Mouse (Mus musculus) liver, adult 2 months (tissue): ENCODE results near the gene Igflr1. TPM values are rescaled to one million over a fixed set of nuclear protein-coding genes. Genes with fewer than 3 reads are reported as not detected.

Experiments used
- DNase-seq: peaks from one replicate; pipeline ENCODE4 v3.0.0-alpha.2; 2011; ENCODE audit warnings: low read depth, low spot score; ENCODE audit errors: extremely low read depth
- H3K27ac ChIP-seq: fragments of 200-500 bp; replicated peaks from 2 replicates; pipeline ENCODE4 v1.5.1; 2012; ENCODE audit warnings: low read depth, mild to moderate bottlenecking, control low read depth, inconsistent platforms, low read length; ENCODE audit not compliant: insufficient read depth
- H3K27me3 ChIP-seq: fragments of 200-500 bp; 2 replicates; pipeline ENCODE4 v1.6.1; 2012; ENCODE audit warnings: mild to moderate bottlenecking, moderate library complexity, low read length, inconsistent platforms; ENCODE audit not compliant: control insufficient read depth, insufficient read depth
- H3K36me3 ChIP-seq: fragments of 200-500 bp; 2 replicates; pipeline ENCODE4 v1.6.1; 2012; ENCODE audit warnings: low read length, inconsistent platforms; ENCODE audit not compliant: control insufficient read depth, insufficient read depth
- H3K4me1 ChIP-seq: fragments of 200-500 bp; 2 replicates; pipeline ENCODE4 v1.6.1; 2011; ENCODE audit warnings: low read length; ENCODE audit not compliant: control insufficient read depth, insufficient read depth
- H3K4me3 ChIP-seq: fragments of 200-500 bp; 2 replicates; pipeline ENCODE4 v1.5.1; 2011; ENCODE audit warnings: low read depth, mild to moderate bottlenecking, control low read depth, low read length, moderate library complexity; ENCODE audit not compliant: insufficient read depth
- H3K79me2 ChIP-seq: fragments of 200-500 bp; 2 replicates; pipeline ENCODE4 v1.6.1; 2012; ENCODE audit warnings: inconsistent platforms, mild to moderate bottlenecking, low read length, moderate library complexity; ENCODE audit not compliant: control insufficient read depth, insufficient read depth
- H3K9ac ChIP-seq: fragments of 200-500 bp; 2 replicates; pipeline ENCODE4 v1.6.1; 2012; ENCODE audit warnings: low read depth, mild to moderate bottlenecking, control low read depth, inconsistent platforms, low read length
- CTCF ChIP-seq: fragments of 200-500 bp; IDR thresholded peaks from 2 replicates; pipeline ENCODE4 v1.5.1; 2011; ENCODE audit warnings: low read depth, low read length, control low read depth
- POLR2A ChIP-seq: fragments of 200-500 bp; IDR thresholded peaks from 2 replicates; pipeline ENCODE4 v1.6.1; 2011; ENCODE audit warnings: low read length, control low read depth; ENCODE audit not compliant: insufficient read depth; ENCODE audit errors: extremely low read depth
- WGBS: fragments of 180-500 bp; shearing (Covaris S2); methylation state at CpG from one replicate; pipeline ENCODE4 v1.1.7; 2018; 5-methylcytosine and 5-hydroxymethylcytosine counted together
- polyA plus RNA-seq: library from polyadenylated mRNA; depleted of rRNA; stranded (reverse); fragments of >200 nt; gene quantifications from 2 replicates; pipeline ENCODE4 v1.2.3, GENCODE M21; 2012
- total RNA-seq: library from RNA; depleted of rRNA; stranded (reverse); fragments of >200 nt; gene quantifications from 2 replicates; pipeline ENCODE4 v1.2.3, GENCODE M21; 2014

Gene Igflr1
- total and polyA plus RNA-seq, 2 experiments, result 0.55 to 4.2 TPM

- Histone ChIP-seq H3K4me1 (peaks cover 4% of the 10 kb centered on the region; the same call in 1 of the 2 replicates), H3K27me3 (no peaks in the 10 kb centered on the region), H3K36me3 (no peaks in the 10 kb centered on the region), H3K27ac (no peak overlapping the region), H3K4me3 (no peak overlapping the region), H3K9ac (no peak overlapping the region), H3K79me2 (no peaks in the 10 kb centered on the region; the same call in 1 of the 2 replicates)
- WGBS, result 81% methylated on average over 5 of the region's 5 CpGs
- DNase-seq, result no peak
- no peak for TF ChIP-seq POLR2A
- TF ChIP-seq CTCF, result no peak
Measured at GRCm38 (mm10) chr7:30596093-30596492, 30.9 kb downstream of the Igflr1 start.

DNA sequence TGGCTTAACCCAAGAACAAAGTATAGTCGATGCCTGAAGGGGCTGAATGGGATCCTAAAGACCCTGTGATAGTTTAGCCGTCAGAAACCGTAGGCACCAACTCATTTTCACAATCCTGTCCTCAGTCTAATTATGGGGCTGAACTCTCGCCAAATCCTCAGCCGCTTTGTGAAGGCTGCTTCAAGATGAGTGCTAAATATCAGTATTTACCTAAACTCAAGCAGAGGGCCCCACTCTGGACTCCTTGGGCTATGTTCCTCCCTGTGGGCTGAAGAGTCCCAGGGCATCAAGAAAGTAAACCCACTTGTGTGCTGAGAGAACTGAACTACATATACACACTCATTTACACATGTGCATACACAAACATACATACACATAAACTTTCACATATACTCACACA lies 31.6 kb downstream of the Igflr1 start:
- Histone ChIP-seq H3K27me3 (no peaks in the 10 kb centered on the region), H3K4me1 (peaks cover 4% of the 10 kb centered on the region; the same call in 1 of the 2 replicates), H3K27ac (no peak overlapping the region), H3K36me3 (no peaks in the 10 kb centered on the region), H3K9ac (no peak overlapping the region), H3K4me3 (no peak overlapping the region), H3K79me2 (no peaks in the 10 kb centered on the region)
- no peak for DNase-seq
- WGBS, result 88% methylated on average over 5 of the region's 5 CpGs
- no peak for TF ChIP-seq CTCF

DNA sequence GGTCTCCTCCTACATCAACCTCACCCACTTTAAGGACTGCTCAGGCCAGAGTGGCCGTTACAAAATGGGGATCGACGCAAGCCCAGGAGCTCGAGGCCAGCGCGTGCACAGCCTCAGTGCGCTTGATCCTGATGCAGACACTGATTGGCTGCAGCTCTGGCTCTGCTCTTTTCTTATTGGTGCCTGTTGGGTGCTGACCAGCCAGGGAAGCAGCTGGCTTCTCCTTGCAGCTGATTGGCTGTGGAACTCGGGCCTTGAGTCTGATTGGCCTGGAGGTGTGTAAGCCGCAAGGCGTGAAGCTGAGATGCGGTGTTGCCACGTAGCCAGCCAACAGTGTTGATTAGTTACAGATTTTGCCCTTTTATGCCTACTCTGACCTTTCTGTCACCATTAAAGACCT lies 33.6 kb downstream of the Igflr1 start, which contains the start of gene Zbtb32:
Gene Zbtb32 (minus strand): TSS at position 124 of the 400 bp plus-strand sequence.
- Histone ChIP-seq H3K27ac (no peak within 1 kb of the TSS), H3K4me1 (peaks cover 4% of the 10 kb centered on the region; the same call in 1 of the 2 replicates), H3K79me2 (no peaks in the 10 kb centered on the region), H3K27me3 (no peaks in the 10 kb centered on the region), H3K36me3 (no peaks in the 10 kb centered on the region), H3K9ac (no peak within 1 kb of the TSS), H3K4me3 (no peak within 1 kb of the TSS)
- no peak for TF ChIP-seq POLR2A
- no peak for TF ChIP-seq CTCF
- DNase-seq, result no peak
- WGBS, result 96% methylated on average over 12 of the region's 12 CpGs

DNA sequence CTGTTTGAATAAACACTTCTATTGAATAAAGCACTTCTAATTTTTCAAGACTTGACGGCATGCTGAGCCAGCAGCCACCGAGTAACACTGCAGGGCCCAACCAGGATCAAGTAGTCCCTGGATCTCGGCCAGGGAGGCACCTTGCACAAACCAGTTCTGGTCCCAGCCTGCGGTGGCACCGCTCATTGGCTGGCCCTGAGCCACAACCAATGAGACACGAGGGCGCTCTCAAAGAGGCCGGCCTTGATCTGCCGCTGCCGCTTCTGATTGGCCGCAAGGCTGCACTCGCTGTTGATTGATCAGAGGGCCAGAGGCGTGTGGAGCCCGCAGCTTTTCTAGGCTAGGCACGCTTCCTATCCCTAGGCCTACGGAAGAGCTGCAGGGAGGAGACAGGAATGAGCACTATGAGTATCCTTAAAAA lies 34.7 kb downstream of the Igflr1 start:
- Histone ChIP-seq H3K4me3 (no peak overlapping the region), H3K79me2 (no peaks in the 10 kb centered on the region), H3K27ac (no peak overlapping the region), H3K36me3 (no peaks in the 10 kb centered on the region), H3K9ac (no peak overlapping the region), H3K27me3 (no peaks in the 10 kb centered on the region), H3K4me1 (peaks cover 4% of the 10 kb centered on the region; the same call in 1 of the 2 replicates)
- WGBS, result under 1% methylated on average over 16 of the region's 16 CpGs
- TF ChIP-seq POLR2A (no peak), CTCF (no peak)
- peak; percentile 92 for DNase-seq

DNA sequence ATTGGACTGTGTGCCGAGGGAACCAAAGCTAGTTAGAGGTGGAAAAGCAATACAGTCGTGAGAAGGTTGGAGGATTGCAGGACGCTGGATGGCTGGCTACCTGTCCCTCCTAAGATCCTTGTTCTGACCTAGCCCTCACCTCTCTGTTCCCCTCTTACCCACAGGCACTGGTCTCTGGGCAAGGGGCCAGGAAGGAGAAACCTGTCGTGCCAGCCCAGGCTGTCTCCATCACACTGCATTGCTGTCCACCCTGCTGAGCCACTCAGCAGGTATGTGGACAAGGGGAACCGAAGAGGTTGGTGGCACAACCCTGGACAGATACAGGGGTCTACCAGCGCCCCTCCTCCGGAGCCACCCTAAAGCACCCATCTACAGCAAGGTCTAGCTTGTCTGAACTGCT lies 35.4 kb downstream of the Igflr1 start:
- Histone ChIP-seq H3K36me3 (no peaks in the 10 kb centered on the region), H3K79me2 (no peaks in the 10 kb centered on the region), H3K27ac (no peak overlapping the region), H3K27me3 (no peaks in the 10 kb centered on the region), H3K4me3 (no peak overlapping the region), H3K4me1 (peaks cover 4% of the 10 kb centered on the region; the same call in 1 of the 2 replicates), H3K9ac (no peak overlapping the region)
- DNase-seq, result no peak
- 65% methylated on average over 7 of the region's 7 CpGs for WGBS
- TF ChIP-seq CTCF (no peak), POLR2A (no peak)

DNA sequence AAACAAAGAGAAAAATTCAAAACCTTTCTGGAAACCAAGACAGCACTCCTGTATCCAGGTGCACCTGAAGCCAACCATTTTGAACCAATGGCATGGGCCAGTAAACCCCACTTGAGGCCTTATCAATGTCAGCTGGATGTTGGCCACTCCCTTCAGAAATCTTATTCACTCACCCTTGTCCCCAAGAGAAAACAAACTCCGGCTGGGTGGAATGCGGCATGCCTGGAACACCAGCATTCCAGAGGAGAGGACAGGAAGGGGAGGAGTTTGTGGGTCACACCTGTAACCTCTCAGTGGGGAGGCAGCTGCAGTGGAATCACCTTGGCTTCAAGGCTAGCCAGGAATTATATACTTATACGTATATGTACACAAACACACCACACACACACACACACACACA lies 37.4 kb downstream of the Igflr1 start:
- TF ChIP-seq CTCF (no peak), POLR2A (no peak)
- Histone ChIP-seq H3K36me3 (no peaks in the 10 kb centered on the region), H3K27me3 (no peaks in the 10 kb centered on the region), H3K4me1 (peaks cover 4% of the 10 kb centered on the region; the same call in 1 of the 2 replicates), H3K4me3 (no peak overlapping the region), H3K79me2 (no peaks in the 10 kb centered on the region), H3K27ac (no peak overlapping the region), H3K9ac (no peak overlapping the region)
- DNase-seq, result no peak
- 37% methylated on average over 3 of the region's 3 CpGs for WGBS
